Mouse (Mus musculus): ENCODE measurements around the gene Ackr4.

DNA sequence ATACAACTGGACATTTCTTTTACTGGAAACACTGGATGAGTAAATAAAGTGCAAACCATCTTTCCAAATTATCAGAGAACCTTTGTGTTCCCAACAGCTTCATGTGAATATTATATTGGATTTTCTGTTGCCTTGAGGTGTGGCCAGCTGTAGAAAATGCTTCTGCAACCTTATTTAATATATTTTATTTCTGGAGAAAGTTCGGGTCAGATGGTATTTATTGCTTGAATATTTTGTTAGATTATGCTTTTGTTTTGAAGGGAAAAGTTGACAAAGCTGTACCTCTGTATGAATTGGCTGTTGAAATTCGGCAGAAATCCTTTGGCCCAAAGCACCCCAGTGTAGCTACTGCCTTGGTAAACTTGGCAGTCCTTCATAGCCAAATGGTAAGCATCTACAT lies 86.4 kb downstream of the Ackr4 start, which contains the start of gene Gm28305:
- TF ChIP-seq CTCF (IDR thresholded peaks at IDR 0.05; ENCODE audit: borderline replicate concordance, extremely low read depth, insufficient read depth, insufficient read length) (no peak), POLR2A (IDR thresholded peaks at IDR 0.05; ENCODE audit: borderline replicate concordance, extremely low read depth, insufficient read depth, insufficient read length, poor library complexity, severe bottlenecking) (no peak)

Data from brain, embryonic 14.5 days (tissue).